Mouse (Mus musculus): ENCODE measurements around the gene Dnmt3a. TPM values are rescaled to one million over a fixed set of nuclear protein-coding genes. Genes with fewer than 3 reads are reported as not detected.

Dnmt3a gene
- polyA plus RNA-seq, 1 experiment from 2014 or later, result 83.1 TPM

- Histone ChIP-seq H3K27me3 (ENCODE audit: control insufficient read depth, insufficient read depth, low read length) (no peaks in the 10 kb centered on the region), H3K4me2 (replicated peaks; ENCODE audit: low read depth, low read length) (no peak overlapping the region), H3K36me3 (ENCODE audit: control insufficient read depth, insufficient read depth, low read length) (peaks cover 8% of the 10 kb centered on the region; the same call in 1 of the 2 replicates), H3K9me3 (ENCODE audit: control insufficient read depth, low read depth, low read length) (no peaks in the 10 kb centered on the region), H3K4me1 (ENCODE audit: control insufficient read depth, insufficient read depth, low read length) (peaks cover 41% of the 10 kb centered on the region), H3K9ac (replicated peaks; ENCODE audit: low read depth, low read length) (no peak overlapping the region), H3K27ac (ENCODE audit: low read length) (no peak overlapping the region), H3K4me3 (ENCODE audit: low read depth, low read length) (no peak overlapping the region)
- ATAC-seq (ENCODE audit: insufficient number of reproducible peaks, insufficient read depth, low FRiP score, low read depth), result no peak
- 59% methylated on average over 7 of the region's 7 CpGs for WGBS
These were observed 11.2 kb downstream of the Dnmt3a start for GRCm38 (mm10) chr12:3817033-3817432.

GRCm38 (mm10) chr12:3817566-3817965 lies 11.8 kb downstream of the Dnmt3a start:
- H3K9ac ChIP-seq (replicated peaks; ENCODE audit: low read depth, low read length), result no peak overlapping the region
- peaks cover 8% of the 10 kb centered on the region; the same call in 1 of the 2 replicates for H3K36me3 ChIP-seq (ENCODE audit: control insufficient read depth, insufficient read depth, low read length)
- H3K27ac ChIP-seq (ENCODE audit: low read length), result no peak overlapping the region
- H3K4me2 ChIP-seq (replicated peaks; ENCODE audit: low read depth, low read length), result no peak overlapping the region
- H3K27me3 ChIP-seq (ENCODE audit: control insufficient read depth, insufficient read depth, low read length), result no peaks in the 10 kb centered on the region
- WGBS, result 76% methylated on average over 5 of the region's 5 CpGs
- no peaks in the 10 kb centered on the region for H3K9me3 ChIP-seq (ENCODE audit: control insufficient read depth, low read depth, low read length)
- peaks cover 36% of the 10 kb centered on the region for H3K4me1 ChIP-seq (ENCODE audit: control insufficient read depth, insufficient read depth, low read length)
- no peak overlapping the region for H3K4me3 ChIP-seq (ENCODE audit: low read depth, low read length)
- ATAC-seq (ENCODE audit: insufficient number of reproducible peaks, insufficient read depth, low FRiP score, low read depth), result no peak

- Histone ChIP-seq H3K4me1 (ENCODE audit: control insufficient read depth, insufficient read depth, low read length) (peaks cover 55% of the 10 kb centered on the region), H3K9ac (replicated peaks; ENCODE audit: low read depth, low read length) (0 out of 2 replicates have a peak overlapping the region, but pooled peaks have one; percentile 3), H3K27ac (ENCODE audit: low read length) (no peak overlapping the region), H3K36me3 (ENCODE audit: control insufficient read depth, insufficient read depth, low read length) (no peaks in the 10 kb centered on the region; the same call in 1 of the 2 replicates), H3K27me3 (ENCODE audit: control insufficient read depth, insufficient read depth, low read length) (no peaks in the 10 kb centered on the region), H3K9me3 (ENCODE audit: control insufficient read depth, low read depth, low read length) (no peaks in the 10 kb centered on the region), H3K4me3 (ENCODE audit: low read depth, low read length) (no peak overlapping the region), H3K4me2 (replicated peaks; ENCODE audit: low read depth, low read length) (no peak overlapping the region)
- ATAC-seq (ENCODE audit: insufficient number of reproducible peaks, insufficient read depth, low FRiP score, low read depth), result no peak
- 46% methylated on average over 4 of the region's 4 CpGs for WGBS
These were observed 14.1 kb downstream of the Dnmt3a start for GRCm38 (mm10) chr12:3819899-3820298.

- H3K36me3 ChIP-seq (ENCODE audit: control insufficient read depth, insufficient read depth, low read length), result no peaks in the 10 kb centered on the region
- H3K27me3 ChIP-seq (ENCODE audit: control insufficient read depth, insufficient read depth, low read length), result no peaks in the 10 kb centered on the region
- whole genome bisulfite sequencing, result 71% methylated on average over 5 of the region's 5 CpGs
- no peak overlapping the region for H3K4me2 ChIP-seq (replicated peaks; ENCODE audit: low read depth, low read length)
- H3K9me3 ChIP-seq (ENCODE audit: control insufficient read depth, low read depth, low read length), result no peaks in the 10 kb centered on the region
- no peak overlapping the region for H3K27ac ChIP-seq (ENCODE audit: low read length)
- H3K4me1 ChIP-seq (ENCODE audit: control insufficient read depth, insufficient read depth, low read length), result peaks cover 47% of the 10 kb centered on the region
- H3K9ac ChIP-seq (replicated peaks; ENCODE audit: low read depth, low read length), result no peak overlapping the region
- ATAC-seq (ENCODE audit: insufficient number of reproducible peaks, insufficient read depth, low FRiP score, low read depth), result no peak
- H3K4me3 ChIP-seq (ENCODE audit: low read depth, low read length), result no peak overlapping the region
These were observed 17.6 kb downstream of the Dnmt3a start for GRCm38 (mm10) chr12:3823408-3823807.

- Histone ChIP-seq H3K36me3 (ENCODE audit: control insufficient read depth, insufficient read depth, low read length) (no peaks in the 10 kb centered on the region), H3K9ac (replicated peaks; ENCODE audit: low read depth, low read length) (no peak overlapping the region), H3K27ac (ENCODE audit: low read length) (no peak overlapping the region), H3K9me3 (ENCODE audit: control insufficient read depth, low read depth, low read length) (no peaks in the 10 kb centered on the region), H3K4me3 (ENCODE audit: low read depth, low read length) (no peak overlapping the region), H3K4me1 (ENCODE audit: control insufficient read depth, insufficient read depth, low read length) (peaks cover 37% of the 10 kb centered on the region), H3K27me3 (ENCODE audit: control insufficient read depth, insufficient read depth, low read length) (no peaks in the 10 kb centered on the region), H3K4me2 (replicated peaks; ENCODE audit: low read depth, low read length) (0 out of 2 replicates have a peak overlapping the region, but pooled peaks have one; percentile 10)
- ATAC-seq (ENCODE audit: insufficient number of reproducible peaks, insufficient read depth, low FRiP score, low read depth), result peak; percentile 11; the same call in 1 of the 2 replicates
- 57% methylated on average over 5 of the region's 5 CpGs for WGBS
These were observed 19.3 kb downstream of the Dnmt3a start for GRCm38 (mm10) chr12:3824906-3825713.

- Histone ChIP-seq H3K27ac (ENCODE audit: low read length) (no peak overlapping the region), H3K9ac (replicated peaks; ENCODE audit: low read depth, low read length) (no peak overlapping the region), H3K9me3 (ENCODE audit: control insufficient read depth, low read depth, low read length) (no peaks in the 10 kb centered on the region), H3K36me3 (ENCODE audit: control insufficient read depth, insufficient read depth, low read length) (no peaks in the 10 kb centered on the region), H3K4me1 (ENCODE audit: control insufficient read depth, insufficient read depth, low read length) (peaks cover 36% of the 10 kb centered on the region), H3K4me2 (replicated peaks; ENCODE audit: low read depth, low read length) (0 out of 2 replicates have a peak overlapping the region, but pooled peaks have one; percentile 10), H3K27me3 (ENCODE audit: control insufficient read depth, insufficient read depth, low read length) (no peaks in the 10 kb centered on the region), H3K4me3 (ENCODE audit: low read depth, low read length) (no peak overlapping the region)
- 29% methylated on average over 12 of the region's 12 CpGs for WGBS
- peak; percentile 26; the same call in 1 of the 2 replicates for ATAC-seq (ENCODE audit: insufficient number of reproducible peaks, insufficient read depth, low FRiP score, low read depth)
These were observed 19.9 kb downstream of the Dnmt3a start for GRCm38 (mm10) chr12:3825714-3826080.

GRCm38 (mm10) chr12:3827771-3828170 lies 22.0 kb downstream of the Dnmt3a start:
- H3K9ac ChIP-seq (replicated peaks; ENCODE audit: low read depth, low read length), result no peak overlapping the region
- H3K9me3 ChIP-seq (ENCODE audit: control insufficient read depth, low read depth, low read length), result no peaks in the 10 kb centered on the region
- 88% methylated on average over 5 of the region's 5 CpGs for WGBS
- H3K27me3 ChIP-seq (ENCODE audit: control insufficient read depth, insufficient read depth, low read length), result no peaks in the 10 kb centered on the region
- peaks cover 42% of the 10 kb centered on the region for H3K4me1 ChIP-seq (ENCODE audit: control insufficient read depth, insufficient read depth, low read length)
- no peak overlapping the region for H3K4me2 ChIP-seq (replicated peaks; ENCODE audit: low read depth, low read length)
- no peak overlapping the region for H3K4me3 ChIP-seq (ENCODE audit: low read depth, low read length)
- H3K36me3 ChIP-seq (ENCODE audit: control insufficient read depth, insufficient read depth, low read length), result no peaks in the 10 kb centered on the region
- ATAC-seq (ENCODE audit: insufficient number of reproducible peaks, insufficient read depth, low FRiP score, low read depth), result no peak
- H3K27ac ChIP-seq (ENCODE audit: low read length), result no peak overlapping the region

GRCm38 (mm10) chr12:3833059-3833760 lies 27.4 kb downstream of the Dnmt3a start:
- H3K9ac ChIP-seq (replicated peaks; ENCODE audit: low read depth, low read length), result no peak overlapping the region; the same call in 1 of the 2 replicates
- no peaks in the 10 kb centered on the region for H3K9me3 ChIP-seq (ENCODE audit: control insufficient read depth, low read depth, low read length)
- no peak for ATAC-seq (ENCODE audit: insufficient number of reproducible peaks, insufficient read depth, low FRiP score, low read depth)
- H3K36me3 ChIP-seq (ENCODE audit: control insufficient read depth, insufficient read depth, low read length), result peaks cover 31% of the 10 kb centered on the region
- peak overlapping the region; percentile 10; the same call in 1 of the 2 replicates for H3K4me3 ChIP-seq (ENCODE audit: low read depth, low read length)
- 45% methylated on average over 7 of the region's 7 CpGs for whole genome bisulfite sequencing
- H3K27me3 ChIP-seq (ENCODE audit: control insufficient read depth, insufficient read depth, low read length), result no peaks in the 10 kb centered on the region
- peak overlapping the region; percentile 91 for H3K27ac ChIP-seq (ENCODE audit: low read length)
- H3K4me1 ChIP-seq (ENCODE audit: control insufficient read depth, insufficient read depth, low read length), result peaks cover 36% of the 10 kb centered on the region
- H3K4me2 ChIP-seq (replicated peaks; ENCODE audit: low read depth, low read length), result peak overlapping the region; percentile 43

Data from stomach, embryonic 14.5 days (tissue).